Mouse (Mus musculus) midbrain, embryonic 10.5 days (tissue): ENCODE measurements at regions not wholly inside any gene's neighbourhood (a gene's known extent, or its start where the extent isn't known, plus 50 kb on each side); places are given as distances from the start of the nearest gene placed in this dataset.

Experiments used
- DNase-seq: peaks from one replicate; pipeline ENCODE4 v3.0.0-alpha.2; 2017; ENCODE audit warnings: low spot score
- H3K27ac ChIP-seq: fragments of 300-500 bp; sonication (generic); replicated peaks from 2 replicates; pipeline ENCODE4 v1.5.1; 2016; ENCODE audit warnings: mild to moderate bottlenecking
- H3K27me3 ChIP-seq: fragments of 300-500 bp; sonication (generic); 2 replicates; pipeline ENCODE4 v1.6.1; 2016; ENCODE audit warnings: low read depth, mild to moderate bottlenecking; ENCODE audit not compliant: poor library complexity, severe bottlenecking
- H3K36me3 ChIP-seq: fragments of 300-500 bp; sonication (generic); 2 replicates; pipeline ENCODE4 v1.6.1; 2016; ENCODE audit warnings: mild to moderate bottlenecking, moderate library complexity
- H3K4me1 ChIP-seq: fragments of 300-500 bp; sonication (generic); 2 replicates; pipeline ENCODE4 v1.6.1; 2016
- H3K4me3 ChIP-seq: fragments of 300-500 bp; sonication (generic); 2 replicates; pipeline ENCODE4 v1.5.1; 2016; ENCODE audit warnings: mild to moderate bottlenecking, moderate library complexity
- H3K9me3 ChIP-seq: fragments of 300-500 bp; sonication (generic); replicated peaks from 2 replicates; pipeline ENCODE4 v1.6.1; 2016; ENCODE audit warnings: mild to moderate bottlenecking
- WGBS: fragments of 180-500 bp; shearing (Covaris S2); methylation state at CpG from one replicate; pipeline ENCODE4 v1.1.7; 2016; 5-methylcytosine and 5-hydroxymethylcytosine counted together

- H3K36me3 ChIP-seq = no peaks in the 10 kb centered on the region
- no peaks in the 10 kb centered on the region for H3K9me3 ChIP-seq
- H3K27ac ChIP-seq = peak overlapping the region; percentile 69
- no peaks in the 10 kb centered on the region for H3K27me3 ChIP-seq
- 41% methylated on average over 5 of the region's 5 CpGs for WGBS
- H3K4me1 ChIP-seq = peaks cover 26% of the 10 kb centered on the region
- no peak overlapping the region for H3K4me3 ChIP-seq
- DNase-seq = no peak
These were observed 242.2 kb upstream of the Atp5g3 start for GRCm38 (mm10) chr2:74153247-74153850.

- WGBS = 49% methylated on average over 8 of the region's 8 CpGs
- no peaks in the 10 kb centered on the region for H3K27me3 ChIP-seq
- no peaks in the 10 kb centered on the region for H3K36me3 ChIP-seq
- H3K4me3 ChIP-seq = no peak overlapping the region
- H3K27ac ChIP-seq = peak overlapping the region; percentile 69
- peaks cover 26% of the 10 kb centered on the region for H3K4me1 ChIP-seq
- DNase-seq = no peak
- H3K9me3 ChIP-seq = no peaks in the 10 kb centered on the region
These were observed 241.6 kb upstream of the Atp5g3 start for GRCm38 (mm10) chr2:74152534-74153246.

GRCm38 (mm10) chr2:74147193-74147592 is 236.1 kb upstream of the Atp5g3 start:
- Histone ChIP-seq H3K4me3 (no peak overlapping the region), H3K27me3 (0 out of 2 replicates have a peak, but pooled peaks cover 3% of the 10 kb centered on the region), H3K9me3 (no peaks in the 10 kb centered on the region), H3K36me3 (no peaks in the 10 kb centered on the region), H3K4me1 (peaks cover 9% of the 10 kb centered on the region), H3K27ac (no peak overlapping the region)
- WGBS = 93% methylated on average over 4 of the region's 4 CpGs
- DNase-seq = no peak

- no peak for DNase-seq
- peaks cover 37% of the 10 kb centered on the region for H3K4me1 ChIP-seq
- H3K27ac ChIP-seq = no peak overlapping the region
- peaks cover 28% of the 10 kb centered on the region for H3K27me3 ChIP-seq
- no peak overlapping the region for H3K4me3 ChIP-seq
- H3K9me3 ChIP-seq = no peaks in the 10 kb centered on the region
- H3K36me3 ChIP-seq = no peaks in the 10 kb centered on the region
- WGBS = 31% methylated on average over 9 of the region's 9 CpGs
These were observed 225.5 kb upstream of the Atp5g3 start for GRCm38 (mm10) chr2:74136624-74137003.

- no peaks in the 10 kb centered on the region for H3K36me3 ChIP-seq
- H3K27me3 ChIP-seq = peaks cover 33% of the 10 kb centered on the region
- peaks cover 38% of the 10 kb centered on the region for H3K4me1 ChIP-seq
- WGBS = 45% methylated on average over 15 of the region's 15 CpGs
- H3K9me3 ChIP-seq = no peaks in the 10 kb centered on the region
- H3K27ac ChIP-seq = no peak overlapping the region
- no peak for DNase-seq
- no peak overlapping the region for H3K4me3 ChIP-seq
These were observed 225.0 kb upstream of the Atp5g3 start for GRCm38 (mm10) chr2:74135963-74136623.

GRCm38 (mm10) chr2:74130141-74130588 is 219.0 kb upstream of the Atp5g3 start:
- peaks cover 51% of the 10 kb centered on the region for H3K4me1 ChIP-seq
- H3K27ac ChIP-seq = peak overlapping the region; percentile 74; the same call in 1 of the 2 replicates
- 18% methylated on average over 8 of the region's 8 CpGs for WGBS
- no peaks in the 10 kb centered on the region for H3K36me3 ChIP-seq
- peak overlapping the region; percentile 55 for H3K4me3 ChIP-seq
- peaks cover 52% of the 10 kb centered on the region for H3K27me3 ChIP-seq
- H3K9me3 ChIP-seq = no peaks in the 10 kb centered on the region
- DNase-seq = peak; percentile 23

GRCm38 (mm10) chr2:74128782-74129538 is 217.8 kb upstream of the Atp5g3 start:
- H3K4me1 ChIP-seq = peaks cover 40% of the 10 kb centered on the region
- H3K36me3 ChIP-seq = no peaks in the 10 kb centered on the region
- H3K27ac ChIP-seq = peak overlapping the region; percentile 74
- DNase-seq = peak; percentile 45
- no peaks in the 10 kb centered on the region for H3K9me3 ChIP-seq
- WGBS = under 1% methylated on average over 14 of the region's 14 CpGs
- H3K4me3 ChIP-seq = peak overlapping the region; percentile 55
- peaks cover 45% of the 10 kb centered on the region for H3K27me3 ChIP-seq

- WGBS = 84% methylated on average over 4 of the region's 4 CpGs
- Histone ChIP-seq H3K4me1 (peaks cover 53% of the 10 kb centered on the region), H3K27me3 (peaks cover 36% of the 10 kb centered on the region), H3K9me3 (no peaks in the 10 kb centered on the region), H3K27ac (no peak overlapping the region), H3K36me3 (no peaks in the 10 kb centered on the region), H3K4me3 (no peak overlapping the region)
- no peak for DNase-seq
These were observed 216.0 kb upstream of the Atp5g3 start for GRCm38 (mm10) chr2:74127136-74127535.

GRCm38 (mm10) chr2:74124252-74124651 is 213.1 kb upstream of the Atp5g3 start:
- H3K4me1 ChIP-seq = peaks cover 45% of the 10 kb centered on the region
- no peak for DNase-seq
- H3K27ac ChIP-seq = no peak overlapping the region

GRCm38 (mm10) chr2:74123360-74124074 is 212.4 kb upstream of the Atp5g3 start:
- DNase-seq = no peak
- no peaks in the 10 kb centered on the region for H3K36me3 ChIP-seq
- H3K27ac ChIP-seq = no peak overlapping the region
- peaks cover 18% of the 10 kb centered on the region for H3K27me3 ChIP-seq
- no peak overlapping the region for H3K4me3 ChIP-seq
- 41% methylated on average over 6 of the region's 6 CpGs for WGBS
- peaks cover 40% of the 10 kb centered on the region for H3K4me1 ChIP-seq
- H3K9me3 ChIP-seq = no peaks in the 10 kb centered on the region

More at GRCm38 (mm10) chr2:74124252-74124651, 213.1 kb upstream of the Atp5g3 start:
- no peak overlapping the region for H3K4me3 ChIP-seq
- no peaks in the 10 kb centered on the region for H3K36me3 ChIP-seq
- H3K9me3 ChIP-seq = no peaks in the 10 kb centered on the region
- WGBS = 72% methylated on average over 2 of the region's 2 CpGs
- peaks cover 18% of the 10 kb centered on the region for H3K27me3 ChIP-seq

GRCm38 (mm10) chr2:74122937-74123336 is 211.8 kb upstream of the Atp5g3 start:
- WGBS = 72% methylated on average over 2 of the region's 2 CpGs
- H3K36me3 ChIP-seq = no peaks in the 10 kb centered on the region
- H3K4me3 ChIP-seq = no peak overlapping the region
- no peaks in the 10 kb centered on the region for H3K9me3 ChIP-seq
- H3K27ac ChIP-seq = no peak overlapping the region
- DNase-seq = no peak
- H3K27me3 ChIP-seq = peaks cover 17% of the 10 kb centered on the region
- H3K4me1 ChIP-seq = peaks cover 34% of the 10 kb centered on the region

GRCm38 (mm10) chr2:74120051-74120450 is 208.9 kb upstream of the Atp5g3 start:
- H3K27ac ChIP-seq = peak overlapping the region; percentile 59; the same call in 1 of the 2 replicates
- 57% methylated on average over 10 of the region's 10 CpGs for WGBS
- no peaks in the 10 kb centered on the region for H3K9me3 ChIP-seq

More at GRCm38 (mm10) chr2:74120051-74120450, 208.9 kb upstream of the Atp5g3 start:
- Histone ChIP-seq H3K27me3 (no peaks in the 10 kb centered on the region), H3K4me3 (no peak overlapping the region), H3K4me1 (peaks cover 33% of the 10 kb centered on the region), H3K36me3 (no peaks in the 10 kb centered on the region)
- DNase-seq = no peak
